Mouse (Mus musculus) heart, embryonic 13.5 days (tissue): ENCODE measurements around the gene Hoxd11. TPM values are rescaled to one million over a fixed set of nuclear protein-coding genes. Genes with fewer than 3 reads are reported as not detected.

Experiments used
- ATAC-seq: fragments of 200-750 bp; cut with Nextera tagmentation; 2 replicates; pipeline ENCODE4 v1.8.0; 2017; ENCODE audit warnings: moderate TSS enrichment; ENCODE audit not compliant: insufficient number of reproducible peaks, low FRiP score, low TSS enrichment; ENCODE audit errors: extremely low read depth
- H3K27ac ChIP-seq: fragments of 300-500 bp; sonication (generic); replicated peaks from 2 replicates; pipeline ENCODE4 v1.5.1; 2015; ENCODE audit warnings: moderate library complexity, mild to moderate bottlenecking, inconsistent platforms
- H3K27me3 ChIP-seq: fragments of 300-500 bp; sonication (generic); replicated peaks from 2 replicates; pipeline ENCODE4 v1.6.1; 2015; ENCODE audit warnings: mild to moderate bottlenecking, inconsistent platforms
- H3K36me3 ChIP-seq: fragments of 300-500 bp; sonication (generic); 2 replicates; pipeline ENCODE4 v1.6.1; 2015; ENCODE audit warnings: mild to moderate bottlenecking, inconsistent platforms
- H3K4me1 ChIP-seq: fragments of 300-500 bp; sonication (generic); 2 replicates; pipeline ENCODE4 v1.6.1; 2015; ENCODE audit warnings: inconsistent platforms
- H3K4me2 ChIP-seq: fragments of 300-500 bp; sonication (generic); 2 replicates; pipeline ENCODE4 v1.6.1; 2015; ENCODE audit warnings: inconsistent platforms, mild to moderate bottlenecking, moderate library complexity
- H3K4me3 ChIP-seq: fragments of 300-500 bp; sonication (generic); 2 replicates; pipeline ENCODE4 v1.5.1; 2015; ENCODE audit warnings: moderate library complexity, mild to moderate bottlenecking, inconsistent platforms
- H3K9ac ChIP-seq: fragments of 300-500 bp; sonication (generic); 2 replicates; pipeline ENCODE4 v1.6.1; 2015; ENCODE audit warnings: inconsistent platforms, mild to moderate bottlenecking, moderate library complexity
- H3K9me3 ChIP-seq: fragments of 300-500 bp; sonication (generic); 2 replicates; pipeline ENCODE4 v1.6.1; 2016; ENCODE audit warnings: inconsistent platforms
- WGBS: fragments of 180-500 bp; shearing (Covaris S2); methylation state at CpG from one replicate; pipeline ENCODE4 v1.1.7; 2015; ENCODE audit warnings: mixed read lengths; 5-methylcytosine and 5-hydroxymethylcytosine counted together
- polyA plus RNA-seq: library from polyadenylated mRNA; unstranded; fragments of >200 nt; fragmentation: Nextera tagmentation; extraction: Ambion mirVana; gene quantifications from 2 replicates; pipeline ENCODE4 v1.2.1, GENCODE M21; 2015

Gene Hoxd11
- polyA plus RNA-seq, 1 experiment from 2014 or later: not detected

- Histone ChIP-seq H3K36me3 (no peaks in the 10 kb centered on the region), H3K9ac (no peak overlapping the region), H3K4me2 (no peak overlapping the region), H3K27ac (no peak overlapping the region), H3K9me3 (no peaks in the 10 kb centered on the region), H3K4me3 (no peak overlapping the region), H3K27me3 (peaks cover 100% of the 10 kb centered on the region), H3K4me1 (0 out of 2 replicates have a peak, but pooled peaks cover under 1% of the 10 kb centered on the region)
- WGBS: 8% methylated on average over 5 of the region's 5 CpGs
- ATAC-seq: no peak
Measured at GRCm38 (mm10) chr2:74720955-74721491, 41.7 kb downstream of the Hoxd11 start.

GRCm38 (mm10) chr2:74721882-74722281 lies 42.5 kb downstream of the Hoxd11 start:
- no peak overlapping the region for H3K9ac ChIP-seq
- H3K36me3 ChIP-seq: no peaks in the 10 kb centered on the region
- no peak overlapping the region for H3K4me2 ChIP-seq
- no peak for ATAC-seq
- H3K4me1 ChIP-seq: no peaks in the 10 kb centered on the region
- WGBS: 10% methylated on average over 6 of the region's 6 CpGs
- H3K9me3 ChIP-seq: no peaks in the 10 kb centered on the region
- peaks cover 100% of the 10 kb centered on the region for H3K27me3 ChIP-seq
- H3K27ac ChIP-seq: no peak overlapping the region
- H3K4me3 ChIP-seq: no peak overlapping the region

GRCm38 (mm10) chr2:74722949-74723348 lies 43.6 kb downstream of the Hoxd11 start:
- Histone ChIP-seq H3K9me3 (no peaks in the 10 kb centered on the region), H3K4me1 (peaks cover 6% of the 10 kb centered on the region; the same call in 1 of the 2 replicates), H3K36me3 (no peaks in the 10 kb centered on the region), H3K4me3 (no peak overlapping the region), H3K27ac (no peak overlapping the region), H3K4me2 (no peak overlapping the region), H3K9ac (no peak overlapping the region), H3K27me3 (peaks cover 100% of the 10 kb centered on the region)
- 4% methylated on average over 8 of the region's 8 CpGs for WGBS
- no peak for ATAC-seq

- no peak overlapping the region for H3K4me2 ChIP-seq
Measured at GRCm38 (mm10) chr2:74724244-74725015, 45.1 kb downstream of the Hoxd11 start.

GRCm38 (mm10) chr2:74725171-74725570 lies 45.8 kb downstream of the Hoxd11 start:
- Histone ChIP-seq H3K9ac (no peak overlapping the region), H3K4me2 (no peak overlapping the region), H3K9me3 (no peaks in the 10 kb centered on the region), H3K36me3 (no peaks in the 10 kb centered on the region), H3K4me1 (peaks cover 6% of the 10 kb centered on the region; the same call in 1 of the 2 replicates), H3K4me3 (no peak overlapping the region), H3K27me3 (peaks cover 100% of the 10 kb centered on the region), H3K27ac (no peak overlapping the region)
- 6% methylated on average over 17 of the region's 17 CpGs for WGBS
- ATAC-seq: no peak

More at GRCm38 (mm10) chr2:74724244-74725015, 45.1 kb downstream of the Hoxd11 start:
- Histone ChIP-seq H3K9me3 (no peaks in the 10 kb centered on the region), H3K4me3 (no peak overlapping the region), H3K9ac (no peak overlapping the region), H3K36me3 (no peaks in the 10 kb centered on the region), H3K27ac (no peak overlapping the region), H3K4me1 (peaks cover 6% of the 10 kb centered on the region; the same call in 1 of the 2 replicates), H3K27me3 (peaks cover 100% of the 10 kb centered on the region)
- ATAC-seq: no peak
- 15% methylated on average over 7 of the region's 7 CpGs for WGBS

GRCm38 (mm10) chr2:74726551-74726950 lies 47.2 kb downstream of the Hoxd11 start, which contains the start of gene Gm28230:
TSS of gene Gm28230 (plus strand) at chr2:74726728.
- H3K27me3 ChIP-seq: peaks cover 100% of the 10 kb centered on the region
- 16% methylated on average over 5 of the region's 5 CpGs for WGBS
- no peak for ATAC-seq
- peaks cover 6% of the 10 kb centered on the region; the same call in 1 of the 2 replicates for H3K4me1 ChIP-seq
- no peak within 1 kb of the TSS; the same call in 1 of the 2 replicates for H3K9ac ChIP-seq
- no peaks in the 10 kb centered on the region for H3K9me3 ChIP-seq
- no peaks in the 10 kb centered on the region for H3K36me3 ChIP-seq
- peak within 1 kb of the TSS; percentile 38 for H3K4me3 ChIP-seq
- no peak within 1 kb of the TSS for H3K27ac ChIP-seq
- H3K4me2 ChIP-seq: peak within 1 kb of the TSS; percentile 60

- Histone ChIP-seq H3K4me1 (peaks cover 6% of the 10 kb centered on the region; the same call in 1 of the 2 replicates), H3K36me3 (no peaks in the 10 kb centered on the region), H3K4me3 (peak overlapping the region; percentile 38), H3K9ac (no peak overlapping the region; the same call in 1 of the 2 replicates), H3K27ac (no peak overlapping the region), H3K4me2 (peak overlapping the region; percentile 60), H3K9me3 (no peaks in the 10 kb centered on the region), H3K27me3 (peaks cover 100% of the 10 kb centered on the region)
- no peak for ATAC-seq
- WGBS: under 1% methylated on average over 43 of the region's 43 CpGs
Measured at GRCm38 (mm10) chr2:74726973-74727639, 47.7 kb downstream of the Hoxd11 start.

- Histone ChIP-seq H3K9ac (no peak overlapping the region), H3K27me3 (peaks cover 100% of the 10 kb centered on the region), H3K36me3 (no peaks in the 10 kb centered on the region), H3K9me3 (no peaks in the 10 kb centered on the region), H3K4me3 (peak overlapping the region; percentile 38), H3K4me1 (peaks cover 12% of the 10 kb centered on the region), H3K27ac (no peak overlapping the region), H3K4me2 (peak overlapping the region; percentile 60)
- under 1% methylated on average over 25 of the region's 25 CpGs for WGBS
- no peak for ATAC-seq
Measured at GRCm38 (mm10) chr2:74727640-74728302, 48.4 kb downstream of the Hoxd11 start.

GRCm38 (mm10) chr2:74728303-74728680 lies 48.9 kb downstream of the Hoxd11 start:
- no peak for ATAC-seq
- 5% methylated on average over 13 of the region's 13 CpGs for WGBS
- no peak overlapping the region for H3K9ac ChIP-seq
- H3K27ac ChIP-seq: no peak overlapping the region
- H3K27me3 ChIP-seq: peaks cover 100% of the 10 kb centered on the region
- no peaks in the 10 kb centered on the region for H3K36me3 ChIP-seq
- H3K9me3 ChIP-seq: no peaks in the 10 kb centered on the region
- H3K4me3 ChIP-seq: peak overlapping the region; percentile 38; the same call in 1 of the 2 replicates
- H3K4me1 ChIP-seq: peaks cover 14% of the 10 kb centered on the region
- H3K4me2 ChIP-seq: peak overlapping the region; percentile 60; the same call in 1 of the 2 replicates

- Histone ChIP-seq H3K4me3 (no peak overlapping the region), H3K9ac (no peak overlapping the region), H3K36me3 (no peaks in the 10 kb centered on the region), H3K9me3 (no peaks in the 10 kb centered on the region), H3K27ac (no peak overlapping the region), H3K4me1 (peaks cover 14% of the 10 kb centered on the region), H3K27me3 (peaks cover 100% of the 10 kb centered on the region), H3K4me2 (no peak overlapping the region)
- 10% methylated on average over 8 of the region's 8 CpGs for WGBS
- ATAC-seq: no peak
Measured at GRCm38 (mm10) chr2:74730331-74730730, 51.0 kb downstream of the Hoxd11 start.

- H3K27me3 ChIP-seq: peaks cover 100% of the 10 kb centered on the region
- no peak overlapping the region for H3K9ac ChIP-seq
- no peak overlapping the region for H3K4me2 ChIP-seq
- H3K9me3 ChIP-seq: no peaks in the 10 kb centered on the region
- no peak for ATAC-seq
- H3K4me3 ChIP-seq: no peak overlapping the region
- no peak overlapping the region for H3K27ac ChIP-seq
- peaks cover 16% of the 10 kb centered on the region for H3K4me1 ChIP-seq
- H3K36me3 ChIP-seq: no peaks in the 10 kb centered on the region
Measured at GRCm38 (mm10) chr2:74731055-74731454, 51.7 kb downstream of the Hoxd11 start.
